Mouse (Mus musculus): ENCODE data around the gene Ccdc9b. TPM values are rescaled to one million over a fixed set of nuclear protein-coding genes. Genes with fewer than 3 reads are reported as not detected.

The Ccdc9b gene
- polyA plus RNA-seq, 1 experiment from 2014 or later, result 1.3 TPM

DNA sequence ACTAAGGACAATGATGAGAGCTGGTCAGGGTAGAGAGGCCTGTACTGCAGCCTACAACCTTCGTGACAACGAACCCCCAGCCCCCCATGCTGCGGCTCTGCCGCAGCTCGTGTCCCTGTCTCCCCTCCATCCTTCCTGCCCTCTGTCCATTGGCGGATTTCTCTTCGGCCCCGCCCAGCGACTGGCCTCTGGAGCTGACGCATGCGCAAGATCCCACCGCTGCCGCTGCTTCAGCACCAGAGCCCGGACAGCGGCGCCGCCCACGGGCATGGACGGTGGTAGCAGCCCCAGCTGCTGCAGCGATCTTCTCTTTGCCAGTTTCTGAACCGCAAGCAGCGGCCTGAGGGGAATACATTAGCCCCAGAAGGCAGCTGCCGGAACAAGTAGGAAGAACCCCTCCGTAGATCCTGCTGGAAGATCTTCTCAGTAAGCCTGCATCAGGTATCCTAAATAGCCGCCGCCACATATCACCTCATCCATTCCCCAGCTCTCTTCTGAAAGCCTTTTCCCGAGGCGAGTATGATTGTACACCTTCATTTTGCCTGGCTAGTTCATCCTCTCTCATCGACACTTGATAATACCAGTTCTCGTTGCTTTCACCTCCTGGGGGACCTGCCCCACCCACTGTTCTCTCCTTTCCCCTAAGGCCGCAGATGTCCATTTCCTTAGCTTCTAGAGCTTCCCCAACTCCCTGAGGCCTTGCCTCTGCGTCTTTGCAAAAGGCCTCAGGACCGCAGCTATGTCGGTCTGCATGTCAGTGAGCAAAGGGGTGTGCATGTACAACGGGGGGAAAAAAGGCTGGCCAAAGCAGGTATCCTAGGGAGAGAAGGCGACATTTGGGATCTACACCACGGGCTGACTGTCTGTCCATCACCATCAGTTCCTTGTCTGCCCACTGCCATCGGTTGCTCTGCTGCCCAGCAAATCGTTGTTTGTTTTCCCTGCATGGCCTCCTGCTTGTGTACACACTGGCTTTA is 17.3 kb upstream of the Ccdc9b start, which contains the start of gene Disp2:
Disp2 (plus strand) TSS at position 216 of the 977 bp plus-strand sequence.
- Histone ChIP-seq H3K4me3 (ENCODE audit: low read length) (peak within 1 kb of the TSS; percentile 41), H3K27me3 (ENCODE audit: insufficient read depth, low read length) (peaks cover 10% of the 10 kb centered on the region; the same call in 1 of the 2 replicates), H3K36me3 (ENCODE audit: insufficient read depth, low read length) (no peaks in the 10 kb centered on the region), H3K9me3 (ENCODE audit: low read length) (no peaks in the 10 kb centered on the region), H3K4me2 (replicated peaks; ENCODE audit: low read depth, low read length) (peak within 1 kb of the TSS; percentile 61), H3K9ac (replicated peaks; ENCODE audit: low read length) (peak within 1 kb of the TSS; percentile 7; the same call in 1 of the 2 replicates), H3K27ac (ENCODE audit: low read length) (no peak within 1 kb of the TSS), H3K4me1 (ENCODE audit: insufficient read depth, low read length) (peaks cover 4% of the 10 kb centered on the region)
- WGBS, result 13% methylated on average over 39 of the region's 39 CpGs
- ATAC-seq (ENCODE audit: low FRiP score, low TSS enrichment), result peak; percentile 83

DNA sequence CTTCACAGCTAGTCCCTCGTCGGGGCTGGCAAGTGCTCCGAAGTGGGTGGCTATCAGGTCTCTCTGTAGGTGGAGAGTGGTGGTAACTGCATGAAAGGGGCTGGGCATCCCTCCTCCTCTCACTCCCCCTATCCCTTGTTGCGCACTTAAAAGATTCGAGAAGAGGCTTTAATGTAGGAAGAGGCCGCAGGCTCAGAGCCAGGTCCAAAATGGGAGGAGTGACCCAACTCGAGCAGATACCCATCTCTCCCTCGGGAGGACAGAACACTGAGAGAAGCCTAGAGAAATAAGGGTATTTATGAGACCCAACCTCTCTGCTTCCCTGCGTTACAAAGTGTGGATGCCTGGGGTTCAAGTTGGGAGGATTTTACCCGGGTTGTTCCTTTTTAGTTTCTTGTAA is 16.6 kb upstream of the Ccdc9b start:
- H3K36me3 ChIP-seq (ENCODE audit: insufficient read depth, low read length), result no peaks in the 10 kb centered on the region
- H3K9ac ChIP-seq (replicated peaks; ENCODE audit: low read length), result peak overlapping the region; percentile 7; the same call in 1 of the 2 replicates
- WGBS, result 5% methylated on average over 10 of the region's 10 CpGs
- H3K4me2 ChIP-seq (replicated peaks; ENCODE audit: low read depth, low read length), result peak overlapping the region; percentile 61
- ATAC-seq (ENCODE audit: low FRiP score, low TSS enrichment), result no peak
- no peaks in the 10 kb centered on the region for H3K9me3 ChIP-seq (ENCODE audit: low read length)
- peak overlapping the region; percentile 41 for H3K4me3 ChIP-seq (ENCODE audit: low read length)
- H3K27ac ChIP-seq (ENCODE audit: low read length), result no peak overlapping the region
- peaks cover 4% of the 10 kb centered on the region for H3K4me1 ChIP-seq (ENCODE audit: insufficient read depth, low read length)
- H3K27me3 ChIP-seq (ENCODE audit: insufficient read depth, low read length), result peaks cover 10% of the 10 kb centered on the region; the same call in 1 of the 2 replicates

DNA sequence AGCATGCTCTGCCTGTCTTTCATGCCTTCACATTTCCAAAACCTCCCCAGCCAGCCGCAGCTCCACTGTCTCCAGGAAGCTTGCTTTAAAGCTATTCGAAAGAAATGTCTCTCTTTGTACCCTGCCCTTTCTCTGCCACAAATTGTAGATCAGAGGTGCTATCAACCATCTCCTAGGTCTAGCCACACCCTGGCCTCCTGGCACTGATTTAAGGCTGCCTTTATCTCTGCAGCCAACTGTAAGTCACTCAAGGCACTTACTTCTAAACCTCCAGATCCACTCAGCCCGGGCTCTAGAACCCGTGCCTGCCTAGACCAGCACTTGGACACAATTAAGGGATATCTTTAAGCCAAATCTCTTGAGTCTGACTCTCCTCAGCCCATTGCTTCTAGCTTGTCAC is 16.0 kb upstream of the Ccdc9b start:
- Histone ChIP-seq H3K27ac (ENCODE audit: low read length) (no peak overlapping the region), H3K27me3 (ENCODE audit: insufficient read depth, low read length) (peaks cover 10% of the 10 kb centered on the region; the same call in 1 of the 2 replicates), H3K4me1 (ENCODE audit: insufficient read depth, low read length) (peaks cover 4% of the 10 kb centered on the region), H3K4me2 (replicated peaks; ENCODE audit: low read depth, low read length) (no peak overlapping the region), H3K9ac (replicated peaks; ENCODE audit: low read length) (no peak overlapping the region), H3K4me3 (ENCODE audit: low read length) (no peak overlapping the region), H3K36me3 (ENCODE audit: insufficient read depth, low read length) (no peaks in the 10 kb centered on the region), H3K9me3 (ENCODE audit: low read length) (no peaks in the 10 kb centered on the region)
- WGBS, result 64% methylated on average over 4 of the region's 4 CpGs
- ATAC-seq (ENCODE audit: low FRiP score, low TSS enrichment), result no peak

DNA sequence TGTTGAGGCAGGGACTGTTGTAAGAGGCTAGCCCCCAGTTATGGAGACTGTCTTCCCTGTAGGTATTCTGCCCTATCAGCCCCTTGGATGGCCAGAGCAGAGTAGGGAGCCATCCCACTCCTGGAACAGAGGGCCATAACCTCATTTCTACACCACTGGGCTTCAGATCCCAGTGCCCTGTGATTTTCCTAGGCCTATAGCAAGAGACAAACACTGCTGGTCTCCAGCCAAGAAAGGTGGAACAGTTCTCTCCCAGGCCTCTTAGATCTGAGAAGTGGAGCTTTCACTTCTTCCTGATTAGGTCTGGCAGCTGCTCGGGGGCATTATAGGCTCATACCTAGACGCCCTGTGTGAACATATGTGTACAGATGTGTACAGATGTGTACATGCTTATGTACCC is 13.8 kb upstream of the Ccdc9b start:
- Histone ChIP-seq H3K9me3 (ENCODE audit: low read length) (no peaks in the 10 kb centered on the region), H3K27ac (ENCODE audit: low read length) (no peak overlapping the region), H3K27me3 (ENCODE audit: insufficient read depth, low read length) (peaks cover 10% of the 10 kb centered on the region; the same call in 1 of the 2 replicates), H3K4me3 (ENCODE audit: low read length) (no peak overlapping the region), H3K4me2 (replicated peaks; ENCODE audit: low read depth, low read length) (no peak overlapping the region), H3K36me3 (ENCODE audit: insufficient read depth, low read length) (no peaks in the 10 kb centered on the region), H3K9ac (replicated peaks; ENCODE audit: low read length) (no peak overlapping the region), H3K4me1 (ENCODE audit: insufficient read depth, low read length) (peaks cover 4% of the 10 kb centered on the region)
- WGBS, result 81% methylated on average over 2 of the region's 2 CpGs
- no peak for ATAC-seq (ENCODE audit: low FRiP score, low TSS enrichment)

DNA sequence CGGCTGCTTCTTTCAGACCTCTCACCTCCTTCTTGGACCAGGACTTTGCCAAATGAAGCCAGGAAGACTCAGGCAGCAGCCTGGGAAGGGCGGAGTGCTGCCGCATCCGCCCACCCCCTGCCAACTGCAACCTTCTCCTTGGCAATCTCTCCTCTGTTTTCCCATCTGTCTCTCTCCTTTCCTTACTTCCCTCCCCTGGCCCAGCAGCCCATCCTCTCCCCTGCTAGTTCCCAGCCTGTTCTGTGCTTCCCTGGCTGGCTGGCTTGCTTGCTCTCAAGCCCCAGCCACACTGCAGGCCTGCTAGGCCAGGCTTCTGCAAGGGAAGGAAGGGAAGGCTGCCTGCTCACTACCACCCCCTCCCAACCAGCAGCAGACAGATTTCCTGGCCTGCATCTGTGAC is 13.4 kb upstream of the Ccdc9b start:
- H3K4me3 ChIP-seq (ENCODE audit: low read length), result no peak overlapping the region
- no peaks in the 10 kb centered on the region for H3K36me3 ChIP-seq (ENCODE audit: insufficient read depth, low read length)
- H3K4me2 ChIP-seq (replicated peaks; ENCODE audit: low read depth, low read length), result no peak overlapping the region
- 85% methylated on average over 3 of the region's 4 CpGs for WGBS
- no peaks in the 10 kb centered on the region for H3K9me3 ChIP-seq (ENCODE audit: low read length)
- H3K9ac ChIP-seq (replicated peaks; ENCODE audit: low read length), result no peak overlapping the region
- ATAC-seq (ENCODE audit: low FRiP score, low TSS enrichment), result no peak
- peaks cover 4% of the 10 kb centered on the region for H3K4me1 ChIP-seq (ENCODE audit: insufficient read depth, low read length)
- H3K27ac ChIP-seq (ENCODE audit: low read length), result no peak overlapping the region
- 0 out of 2 replicates have a peak, but pooled peaks cover 5% of the 10 kb centered on the region for H3K27me3 ChIP-seq (ENCODE audit: insufficient read depth, low read length)

DNA sequence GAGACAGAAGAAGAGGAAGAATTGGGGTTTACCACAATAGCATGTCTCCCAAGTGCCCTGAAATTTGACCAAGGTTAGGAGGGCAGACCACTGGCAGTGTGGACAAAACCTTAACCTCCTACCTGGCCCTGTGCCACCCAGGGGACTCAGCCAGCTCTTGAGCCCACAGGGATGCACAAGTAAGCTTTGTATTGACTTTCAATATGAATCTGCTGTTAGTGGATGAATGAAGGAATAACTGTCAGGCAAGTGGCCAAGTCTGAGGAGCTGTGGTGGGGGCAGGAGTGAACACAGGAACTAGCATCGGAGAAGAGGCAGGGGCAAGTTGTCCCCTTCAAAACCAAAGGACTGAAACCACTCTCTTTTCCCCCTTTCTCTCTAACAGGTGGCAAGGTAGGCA is 12.9 kb upstream of the Ccdc9b start:
- Histone ChIP-seq H3K4me3 (ENCODE audit: low read length) (no peak overlapping the region), H3K4me1 (ENCODE audit: insufficient read depth, low read length) (peaks cover 4% of the 10 kb centered on the region), H3K4me2 (replicated peaks; ENCODE audit: low read depth, low read length) (no peak overlapping the region), H3K36me3 (ENCODE audit: insufficient read depth, low read length) (no peaks in the 10 kb centered on the region), H3K27me3 (ENCODE audit: insufficient read depth, low read length) (0 out of 2 replicates have a peak, but pooled peaks cover 4% of the 10 kb centered on the region), H3K9ac (replicated peaks; ENCODE audit: low read length) (no peak overlapping the region), H3K9me3 (ENCODE audit: low read length) (no peaks in the 10 kb centered on the region), H3K27ac (ENCODE audit: low read length) (no peak overlapping the region)
- 50% methylated on average over 1 of the region's 1 CpGs for WGBS
- no peak for ATAC-seq (ENCODE audit: low FRiP score, low TSS enrichment)

DNA sequence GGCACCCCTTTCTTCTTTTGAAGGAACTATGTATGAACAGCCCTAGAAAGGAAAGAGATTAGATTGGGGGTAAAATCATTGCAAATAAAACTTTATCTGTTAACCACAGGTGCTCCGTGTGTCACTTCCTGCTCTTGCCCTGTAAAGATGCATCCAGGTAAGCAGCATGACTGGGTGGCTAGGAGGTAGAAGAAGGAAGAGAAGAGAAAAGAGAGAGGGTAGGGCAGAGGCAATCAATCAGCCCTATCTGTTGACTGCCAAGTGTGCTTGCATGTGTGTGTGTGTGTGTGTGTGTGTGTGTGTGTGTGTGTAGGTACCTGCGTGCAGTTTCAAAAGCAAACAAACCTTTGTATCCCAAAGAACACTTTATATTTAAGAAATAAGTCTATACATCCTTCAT is 12.1 kb upstream of the Ccdc9b start:
- H3K27ac ChIP-seq (ENCODE audit: low read length), result no peak overlapping the region
- H3K27me3 ChIP-seq (ENCODE audit: insufficient read depth, low read length), result no peaks in the 10 kb centered on the region
- no peak overlapping the region for H3K4me3 ChIP-seq (ENCODE audit: low read length)
- no peak for ATAC-seq (ENCODE audit: low FRiP score, low TSS enrichment)
- peaks cover 4% of the 10 kb centered on the region for H3K4me1 ChIP-seq (ENCODE audit: insufficient read depth, low read length)
- H3K9ac ChIP-seq (replicated peaks; ENCODE audit: low read length), result no peak overlapping the region
- no peak overlapping the region for H3K4me2 ChIP-seq (replicated peaks; ENCODE audit: low read depth, low read length)
- WGBS, result 83% methylated on average over 2 of the region's 2 CpGs
- no peaks in the 10 kb centered on the region; the same call in 1 of the 2 replicates for H3K9me3 ChIP-seq (ENCODE audit: low read length)
- H3K36me3 ChIP-seq (ENCODE audit: insufficient read depth, low read length), result no peaks in the 10 kb centered on the region

DNA sequence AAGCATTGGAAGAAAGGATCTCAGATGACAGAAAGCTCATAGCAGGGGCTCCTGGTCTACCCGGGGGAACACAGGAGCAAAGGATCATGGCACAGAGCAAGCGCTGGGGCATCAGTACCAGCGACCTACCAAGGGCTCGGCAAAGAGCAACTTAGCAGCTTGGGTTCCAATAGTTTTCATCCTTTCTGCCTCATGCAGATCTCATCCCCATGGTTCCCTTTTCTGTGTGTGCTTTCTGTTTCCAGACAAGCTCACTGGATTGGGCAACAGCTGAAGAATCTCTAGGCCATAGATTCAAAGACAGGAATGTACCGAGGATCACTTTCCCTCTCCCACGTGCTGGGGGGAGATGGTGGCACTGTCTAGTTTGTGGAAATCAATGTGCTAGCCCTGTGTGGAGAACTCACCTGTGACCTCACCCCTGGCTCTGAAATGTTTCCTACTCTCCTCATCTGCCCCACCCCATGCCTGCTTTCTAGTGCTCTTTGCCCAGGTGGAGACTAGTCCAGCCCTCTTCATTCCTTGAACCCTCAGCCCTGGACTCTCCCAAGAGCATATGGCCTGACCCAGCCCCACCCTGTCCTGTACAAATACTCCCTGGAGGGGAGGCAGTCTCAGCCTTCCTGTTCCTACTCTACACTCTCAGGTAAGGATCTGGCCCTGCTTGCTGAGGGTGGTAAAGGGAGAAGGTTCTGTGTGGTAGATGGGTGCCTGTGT is 9.9 kb upstream of the Ccdc9b start, which contains the start of gene Phgr1:
Phgr1 (plus strand) TSS at position 612 of the 717 bp plus-strand sequence.
- H3K9me3 ChIP-seq (ENCODE audit: low read length), result no peaks in the 10 kb centered on the region; the same call in 1 of the 2 replicates
- no peak within 1 kb of the TSS for H3K9ac ChIP-seq (replicated peaks; ENCODE audit: low read length)
- peak; percentile 39; the same call in 1 of the 2 replicates for ATAC-seq (ENCODE audit: low FRiP score, low TSS enrichment)
- WGBS, result 71% methylated on average over 6 of the region's 6 CpGs
- no peak within 1 kb of the TSS for H3K4me3 ChIP-seq (ENCODE audit: low read length)
- no peaks in the 10 kb centered on the region for H3K27me3 ChIP-seq (ENCODE audit: insufficient read depth, low read length)
- no peak within 1 kb of the TSS for H3K4me2 ChIP-seq (replicated peaks; ENCODE audit: low read depth, low read length)
- no peaks in the 10 kb centered on the region for H3K4me1 ChIP-seq (ENCODE audit: insufficient read depth, low read length)
- H3K36me3 ChIP-seq (ENCODE audit: insufficient read depth, low read length), result no peaks in the 10 kb centered on the region
- no peak within 1 kb of the TSS for H3K27ac ChIP-seq (ENCODE audit: low read length)

DNA sequence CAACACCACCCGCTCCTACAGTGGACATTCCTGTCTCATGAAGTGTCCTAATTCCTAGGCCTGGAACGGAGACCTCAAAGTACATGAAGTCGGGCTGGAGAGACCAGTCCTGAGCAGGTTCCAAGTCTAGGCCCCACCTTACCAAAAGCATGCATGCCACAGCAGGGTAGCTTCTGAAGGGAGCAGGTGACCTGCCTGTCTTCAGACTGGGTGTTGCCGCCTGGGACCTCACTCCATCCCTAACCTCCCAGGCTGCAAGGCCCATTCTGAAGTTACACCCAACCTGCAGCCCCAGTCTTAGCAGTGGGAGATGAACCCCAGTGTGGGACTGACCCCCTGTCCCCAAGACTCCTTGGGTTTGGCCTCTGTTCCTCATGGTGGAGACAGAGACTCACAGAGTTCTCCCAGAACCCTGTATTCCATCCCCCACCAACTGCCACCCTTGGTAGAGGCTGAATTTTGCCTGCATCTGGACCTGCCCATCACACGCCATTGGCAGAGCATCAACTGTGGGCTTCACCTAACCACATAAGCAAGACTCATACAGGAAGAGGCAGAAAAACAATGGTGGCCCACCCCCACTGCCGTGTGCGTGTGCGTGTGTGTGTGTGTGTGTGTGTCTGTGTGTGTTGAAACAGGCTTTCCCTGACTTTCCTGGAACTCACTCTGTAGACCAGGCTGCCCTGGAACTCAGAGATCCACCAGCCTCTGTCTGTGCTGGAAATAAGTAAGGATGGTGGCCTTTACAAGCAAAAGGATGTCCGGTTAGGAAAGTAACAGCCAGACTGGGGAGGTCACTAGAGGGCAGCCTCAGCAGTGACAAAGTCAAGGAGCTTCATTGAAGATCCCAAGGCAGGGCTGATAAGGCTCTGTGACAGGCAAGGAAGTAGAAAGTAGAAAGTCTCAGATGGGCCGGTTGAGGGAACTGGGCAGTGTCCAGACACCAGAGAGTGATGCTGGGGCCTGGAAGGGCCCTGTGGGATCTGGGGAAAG is 3.9 kb upstream of the Ccdc9b start:
- Histone ChIP-seq H3K4me2 (replicated peaks; ENCODE audit: low read depth, low read length) (no peak overlapping the region), H3K27me3 (ENCODE audit: insufficient read depth, low read length) (no peaks in the 10 kb centered on the region), H3K4me3 (ENCODE audit: low read length) (no peak overlapping the region), H3K4me1 (ENCODE audit: insufficient read depth, low read length) (peaks cover 27% of the 10 kb centered on the region), H3K9me3 (ENCODE audit: low read length) (no peaks in the 10 kb centered on the region; the same call in 1 of the 2 replicates), H3K36me3 (ENCODE audit: insufficient read depth, low read length) (no peaks in the 10 kb centered on the region), H3K27ac (ENCODE audit: low read length) (no peak overlapping the region), H3K9ac (replicated peaks; ENCODE audit: low read length) (no peak overlapping the region)
- ATAC-seq (ENCODE audit: low FRiP score, low TSS enrichment), result no peak
- 73% methylated on average over 10 of the region's 10 CpGs for WGBS
